In the genomic region with DNA sequence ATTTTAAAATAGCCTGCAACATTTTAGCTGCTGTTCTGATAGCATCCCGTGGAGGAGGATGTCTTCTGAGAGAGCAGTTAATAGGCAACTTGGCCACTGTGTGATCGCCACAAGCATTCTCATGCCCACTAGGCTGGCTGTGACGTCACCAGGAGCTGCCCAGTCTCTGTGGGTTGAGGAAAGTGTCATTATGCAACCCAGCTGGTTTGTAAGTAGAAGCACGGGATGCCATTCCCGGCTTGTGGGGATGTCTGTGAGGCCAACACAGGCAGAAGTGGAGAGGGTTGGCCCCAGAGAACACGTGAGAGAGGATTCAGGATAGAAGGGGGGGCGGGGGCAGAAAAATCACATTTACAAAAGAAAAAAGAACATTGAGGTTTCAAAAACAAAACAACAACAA, we compare ENCODE assay signal across 9 mouse cellular contexts.
DNase-seq lines count a peak whose midpoint lies in the region; ATAC-seq and TF ChIP-seq lines count a peak whose summit lies in the region.
"Had no signal": no experiment of that assay in that cellular context is flagged by ENCODE, and none has a peak within 500 bp of the region (broad histone marks: within the 10 kb centered on the region; RNA-seq: fewer than 3 reads in every experiment).

No protein-coding gene starts in this region.

- no peaks in the 10 kb centered on the region for H3K36me3 ChIP-seq in hindbrain, postnatal 0 days (ENCODE audit: insufficient read depth, low read length)
- no peaks in the 10 kb centered on the region for H3K36me3 ChIP-seq in hindbrain, embryonic 13.5 days
- H3K36me3 ChIP-seq: stomach, embryonic 15.5 days had no signal

- WGBS in hindbrain, postnatal 0 days = 33% methylated on average over 7 of the region's 7 CpGs
- whole genome bisulfite sequencing in hindbrain, embryonic 13.5 days = 37% methylated on average over 7 of the region's 7 CpGs

- peaks cover 18% of the 10 kb centered on the region for H3K4me1 ChIP-seq in hindbrain, postnatal 0 days (ENCODE audit: insufficient read depth, low read length)
- peaks cover 37% of the 10 kb centered on the region for H3K4me1 ChIP-seq in hindbrain, embryonic 13.5 days (replicated peaks)

- no peak for ATAC-seq in hindbrain, postnatal 0 days
- no peak for ATAC-seq in hindbrain, embryonic 13.5 days (ENCODE audit: low FRiP score)
- no peak for ATAC-seq in inflammation-experienced regulatory T-cells, adult 6 months

- no peaks in the 10 kb centered on the region for H3K27me3 ChIP-seq in hindbrain, postnatal 0 days (ENCODE audit: insufficient read depth, low read length)
- 0 out of 2 replicates have a peak, but pooled peaks cover 4% of the 10 kb centered on the region for H3K27me3 ChIP-seq in hindbrain, embryonic 13.5 days
- H3K27me3 ChIP-seq: stomach, embryonic 15.5 days had no signal

- no peaks in the 10 kb centered on the region for H3K9me3 ChIP-seq in hindbrain, postnatal 0 days (ENCODE audit: low read length)
- H3K9me3 ChIP-seq in hindbrain, embryonic 13.5 days = 0 out of 2 replicates have a peak, but pooled peaks cover 4% of the 10 kb centered on the region
- H3K9me3 ChIP-seq: stomach, embryonic 15.5 days had no signal

- TF ChIP-seq CTCF in hindbrain, postnatal 0 days (IDR thresholded peaks at IDR 0.05; ENCODE audit: low read depth) = no peak

- no peak overlapping the region for H3K27ac ChIP-seq in hindbrain, postnatal 0 days
- H3K27ac ChIP-seq in hindbrain, embryonic 13.5 days = no peak overlapping the region
- H3K27ac ChIP-seq: stomach, embryonic 15.5 days had no signal

- peak; percentile 49 for DNase-seq in hindbrain, postnatal 0 days (ENCODE audit: low spot score)
- peak; percentile 27 to 31 for DNase-seq in frontal cortex, postnatal 10 days (ENCODE audit: low spot score in 2 of 2)
- peak; percentile 55 for DNase-seq in kidney, adult 9 months
- DNase-seq in left cerebral cortex, postnatal 36 days (ENCODE audit: low spot score in 2 of 2) = peak; percentile 46 to 51
- peak; percentile 12 for DNase-seq in right cerebral cortex, postnatal 4 days
- no peak for DNase-seq in thymus, postnatal 4 days

- no peak overlapping the region for H3K4me3 ChIP-seq in hindbrain, postnatal 0 days (ENCODE audit: low read length)
- no peak overlapping the region for H3K4me3 ChIP-seq in hindbrain, embryonic 13.5 days
- H3K4me3 ChIP-seq: stomach, embryonic 15.5 days had no signal

- intact Hi-C loops in left cerebral cortex, postnatal 36 days (cut with DNase I) = no loop called here

- H3K9ac ChIP-seq in hindbrain, postnatal 0 days (replicated peaks; ENCODE audit: low read length) = no peak overlapping the region
- H3K9ac ChIP-seq in hindbrain, embryonic 13.5 days = no peak overlapping the region
- H3K9ac ChIP-seq: stomach, embryonic 15.5 days had no signal

- no peak overlapping the region for H3K4me2 ChIP-seq in hindbrain, postnatal 0 days (ENCODE audit: low read depth, low read length)
- no peak overlapping the region for H3K4me2 ChIP-seq in hindbrain, embryonic 13.5 days
- H3K4me2 ChIP-seq: stomach, embryonic 15.5 days had no signal
